ENCODE assay signal across 8 mouse cellular contexts in the genomic region with DNA sequence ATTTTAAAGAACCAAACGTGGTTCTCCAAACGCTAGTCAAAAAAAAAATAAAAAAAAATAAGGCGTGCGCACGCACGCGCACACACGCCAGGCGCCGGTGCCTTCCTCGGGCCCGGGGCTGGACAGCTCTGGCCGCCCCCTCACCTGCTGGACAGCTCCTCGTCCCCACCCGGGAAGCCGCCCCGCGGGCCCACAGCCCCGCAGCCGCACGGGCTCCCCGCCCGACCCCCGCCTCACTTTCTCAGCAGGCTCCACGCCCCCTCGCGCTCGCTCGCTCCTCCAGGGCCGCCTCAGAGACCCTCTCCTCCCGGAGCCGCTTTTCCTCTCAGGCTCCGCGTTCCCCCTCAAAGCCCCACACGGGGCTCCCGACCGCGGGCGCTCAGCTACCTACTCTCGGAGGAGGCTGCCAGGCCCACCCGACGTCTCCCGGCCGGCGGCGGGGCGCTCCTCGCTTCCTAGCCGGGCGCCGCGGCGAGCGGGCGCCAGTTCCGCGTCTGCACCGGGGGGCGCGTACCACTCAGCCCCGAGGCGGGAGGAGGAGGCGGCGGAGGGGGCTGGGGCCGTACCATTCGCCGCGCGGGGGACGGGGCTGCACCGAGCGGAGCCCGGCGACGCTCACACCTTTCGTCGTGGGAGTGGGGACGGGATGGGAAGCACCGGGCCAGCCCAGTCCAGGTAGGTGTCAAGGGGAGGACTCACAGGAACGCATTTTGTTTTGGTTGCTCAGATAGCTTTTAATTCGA. TPM values are rescaled to one million over a fixed set of nuclear protein-coding genes. Genes with fewer than 3 reads are reported as not detected.
A peak's percentile ranks its signal among the peaks of the same experiment; 100 is the strongest.
DNase-seq lines count a peak whose midpoint lies in the region; ATAC-seq and TF ChIP-seq lines count a peak whose summit lies in the region.

No protein-coding gene starts in this region.

- peak overlapping the region; percentile 84 for H3K4me2 ChIP-seq in embryonic facial prominence, embryonic 13.5 days
- peak overlapping the region; percentile 94 for H3K4me2 ChIP-seq in heart, embryonic 12.5 days
- peak overlapping the region; percentile 99 for H3K4me2 ChIP-seq in liver, embryonic 16.5 days (ENCODE audit: low read depth, low read length)
- peak overlapping the region; percentile 80 for H3K4me2 ChIP-seq in neural tube, embryonic 12.5 days (replicated peaks)

- TF ChIP-seq POLR2A in testis, adult 2 months (IDR thresholded peaks at IDR 0.05; ENCODE audit: control insufficient read depth, low read depth, low read length) = no peak

- WGBS in embryonic facial prominence, embryonic 13.5 days = under 1% methylated on average over 69 of the region's 81 CpGs
- under 1% methylated on average over 73 of the region's 81 CpGs for WGBS in heart, embryonic 12.5 days
- under 1% methylated on average over 80 of the region's 81 CpGs for WGBS in liver, embryonic 16.5 days (ENCODE audit: insufficient replicate concordance)
- WGBS in neural tube, embryonic 12.5 days = 1% methylated on average over 79 of the region's 81 CpGs

- no peak for TF ChIP-seq CTCF in testis, adult 2 months (IDR thresholded peaks at IDR 0.05; ENCODE audit: control insufficient read depth, insufficient read depth, insufficient replicate concordance, low read depth, low read length)

- H3K4me1 ChIP-seq in embryonic facial prominence, embryonic 13.5 days = peaks cover 17% of the 10 kb centered on the region
- H3K4me1 ChIP-seq in heart, embryonic 12.5 days (replicated peaks) = peaks cover 25% of the 10 kb centered on the region
- H3K4me1 ChIP-seq in liver, embryonic 16.5 days (ENCODE audit: control insufficient read depth, low read depth, low read length) = peaks cover 13% of the 10 kb centered on the region
- H3K4me1 ChIP-seq in neural tube, embryonic 12.5 days = peaks cover 22% of the 10 kb centered on the region
- H3K4me1 ChIP-seq in testis, adult 2 months (ENCODE audit: control insufficient read depth, insufficient read depth, low read length) = peaks cover 14% of the 10 kb centered on the region

- peak; percentile 91 for ATAC-seq in embryonic facial prominence, embryonic 13.5 days (ENCODE audit: insufficient number of reproducible peaks, insufficient read depth, low FRiP score, low TSS enrichment, low read depth)
- ATAC-seq in heart, embryonic 12.5 days (ENCODE audit: insufficient number of reproducible peaks, low FRiP score) = peak; percentile 91
- peak; percentile 89 for ATAC-seq in liver, embryonic 16.5 days (ENCODE audit: low read depth)
- peak; percentile 96 for ATAC-seq in neural tube, embryonic 12.5 days (ENCODE audit: low FRiP score, low read depth)

- H3K36me3 ChIP-seq in embryonic facial prominence, embryonic 13.5 days = peaks cover 8% of the 10 kb centered on the region
- peaks cover 7% of the 10 kb centered on the region for H3K36me3 ChIP-seq in heart, embryonic 12.5 days
- H3K36me3 ChIP-seq in liver, embryonic 16.5 days (ENCODE audit: control insufficient read depth, insufficient read depth) = peaks cover 3% of the 10 kb centered on the region
- H3K36me3 ChIP-seq in neural tube, embryonic 12.5 days = peaks cover 8% of the 10 kb centered on the region
- no peaks in the 10 kb centered on the region for H3K36me3 ChIP-seq in testis, adult 2 months (ENCODE audit: control insufficient read depth, insufficient read depth, low read length)

- H3K9ac ChIP-seq in embryonic facial prominence, embryonic 13.5 days = peak overlapping the region; percentile 78
- peak overlapping the region; percentile 75 for H3K9ac ChIP-seq in heart, embryonic 12.5 days
- peak overlapping the region; percentile 84 for H3K9ac ChIP-seq in liver, embryonic 16.5 days (ENCODE audit: low read depth, low read length)
- peak overlapping the region; percentile 84 for H3K9ac ChIP-seq in neural tube, embryonic 12.5 days

- no peaks in the 10 kb centered on the region for H3K9me3 ChIP-seq in embryonic facial prominence, embryonic 13.5 days
- no peaks in the 10 kb centered on the region for H3K9me3 ChIP-seq in heart, embryonic 12.5 days (replicated peaks)
- no peaks in the 10 kb centered on the region for H3K9me3 ChIP-seq in liver, embryonic 16.5 days (replicated peaks; ENCODE audit: control insufficient read depth, low read length)
- H3K9me3 ChIP-seq in neural tube, embryonic 12.5 days = no peaks in the 10 kb centered on the region

- peak; percentile 38 for DNase-seq in 416B (ENCODE audit: low read depth)
- peak; percentile 57 to 68 for DNase-seq in adrenal gland, adult 18-20 months (ENCODE audit: low spot score in 2 of 2)
- peak; percentile 70 to 83 for DNase-seq in kidney, postnatal 36 days

- no peaks in the 10 kb centered on the region for H3K27me3 ChIP-seq in embryonic facial prominence, embryonic 13.5 days
- no peaks in the 10 kb centered on the region for H3K27me3 ChIP-seq in heart, embryonic 12.5 days (replicated peaks)
- H3K27me3 ChIP-seq in liver, embryonic 16.5 days (ENCODE audit: control insufficient read depth, insufficient read depth, low read depth, low read length) = no peaks in the 10 kb centered on the region
- no peaks in the 10 kb centered on the region for H3K27me3 ChIP-seq in neural tube, embryonic 12.5 days (replicated peaks)
- H3K27me3 ChIP-seq in testis, adult 2 months (ENCODE audit: control insufficient read depth, insufficient read depth, low read length) = no peaks in the 10 kb centered on the region

- peak overlapping the region; percentile 77 for H3K4me3 ChIP-seq in embryonic facial prominence, embryonic 13.5 days
- H3K4me3 ChIP-seq in heart, embryonic 12.5 days = peak overlapping the region; percentile 90
- H3K4me3 ChIP-seq in liver, embryonic 16.5 days (ENCODE audit: low read depth, low read length) = peak overlapping the region; percentile 95
- H3K4me3 ChIP-seq in neural tube, embryonic 12.5 days = peak overlapping the region; percentile 94
- H3K4me3 ChIP-seq in testis, adult 2 months (ENCODE audit: control insufficient read depth, low read depth, low read length) = peak overlapping the region; percentile 88

- H3K27ac ChIP-seq in embryonic facial prominence, embryonic 13.5 days = peak overlapping the region; percentile 83
- H3K27ac ChIP-seq in heart, embryonic 12.5 days (ENCODE audit: poor library complexity, severe bottlenecking) = peak overlapping the region; percentile 42; the same call in 1 of the 2 replicates
- H3K27ac ChIP-seq in liver, embryonic 16.5 days (ENCODE audit: low read length) = peak overlapping the region; percentile 55
- H3K27ac ChIP-seq in neural tube, embryonic 12.5 days = peak overlapping the region; percentile 72
- H3K27ac ChIP-seq in testis, adult 2 months (ENCODE audit: control insufficient read depth, insufficient read depth, low read depth, low read length) = peak overlapping the region; percentile 92

RNA-seq across cellular contexts. Expression of gene Madd, which starts 1.1 kb away (rescaled TPM):
- 10 to 100 TPM; 22.2 TPM for total RNA-seq in adrenal gland, adult 18-20 months (2021)
- polyA plus RNA-seq in embryonic facial prominence, embryonic 13.5 days (2015; fragmentation: Nextera tagmentation; extraction: Ambion mirVana) = 16.5 and 18.2 TPM in 2 replicates
- 6.5 and 7.7 TPM in 2 replicates for polyA plus RNA-seq in heart, embryonic 12.5 days (2016; fragmentation: Nextera tagmentation; extraction: Ambion mirVana)
- polyA plus RNA-seq in liver, embryonic 16.5 days (2015; fragmentation: Nextera tagmentation; extraction: Ambion mirVana) = 5.3 and 5.4 TPM in 2 replicates
- polyA plus RNA-seq in neural tube, embryonic 12.5 days (2016; fragmentation: Nextera tagmentation; extraction: Ambion mirVana) = 42.0 and 51.8 TPM in 2 replicates
- polyA plus RNA-seq in testis, adult 2 months (2012; rRNA removed) = 9.0 and 11.4 TPM in 2 replicates

RNA-seq across cellular contexts. Expression of gene Nr1h3, which starts 20.1 kb away (rescaled TPM):
- 10 to 100 TPM; 22.2 to 53.1 TPM for total RNA-seq in adrenal gland, adult 18-20 months (2021)
- polyA plus RNA-seq in embryonic facial prominence, embryonic 13.5 days (2015; fragmentation: Nextera tagmentation; extraction: Ambion mirVana) = 0.83 and 1.9 TPM in 2 replicates
- 1.2 and 2.5 TPM in 2 replicates for polyA plus RNA-seq in heart, embryonic 12.5 days (2016; fragmentation: Nextera tagmentation; extraction: Ambion mirVana)
- polyA plus RNA-seq in liver, embryonic 16.5 days (2015; fragmentation: Nextera tagmentation; extraction: Ambion mirVana) = 18.8 and 20.8 TPM in 2 replicates
- polyA plus RNA-seq in neural tube, embryonic 12.5 days (2016; fragmentation: Nextera tagmentation; extraction: Ambion mirVana) = 1.0 and 1.7 TPM in 2 replicates
- polyA plus RNA-seq in testis, adult 2 months (2012; rRNA removed) = 20.0 and 22.8 TPM in 2 replicates

RNA-seq across cellular contexts. Expression of gene Acp2, which starts 20.1 kb away (rescaled TPM):
- total RNA-seq in adrenal gland, adult 18-20 months (2021) = 10 to 100 TPM; 38.5 to 43.7 TPM
- 28.6 and 29.0 TPM in 2 replicates for polyA plus RNA-seq in embryonic facial prominence, embryonic 13.5 days (2015; fragmentation: Nextera tagmentation; extraction: Ambion mirVana)
- 18.2 and 22.3 TPM in 2 replicates for polyA plus RNA-seq in heart, embryonic 12.5 days (2016; fragmentation: Nextera tagmentation; extraction: Ambion mirVana)
- 10.6 and 11.3 TPM in 2 replicates for polyA plus RNA-seq in liver, embryonic 16.5 days (2015; fragmentation: Nextera tagmentation; extraction: Ambion mirVana)
- polyA plus RNA-seq in neural tube, embryonic 12.5 days (2016; fragmentation: Nextera tagmentation; extraction: Ambion mirVana) = 35.3 and 39.8 TPM in 2 replicates
- polyA plus RNA-seq in testis, adult 2 months (2012; rRNA removed) = 11.9 and 12.0 TPM in 2 replicates

RNA-seq across cellular contexts. Expression of gene Ddb2, which starts 54.2 kb away (rescaled TPM):
- 1 to 10 TPM; 8.2 to 8.4 TPM for total RNA-seq in adrenal gland, adult 18-20 months (2021)
- 20.0 and 23.6 TPM in 2 replicates for polyA plus RNA-seq in embryonic facial prominence, embryonic 13.5 days (2015; fragmentation: Nextera tagmentation; extraction: Ambion mirVana)
- 7.5 and 7.7 TPM in 2 replicates for polyA plus RNA-seq in heart, embryonic 12.5 days (2016; fragmentation: Nextera tagmentation; extraction: Ambion mirVana)
- 5.9 and 6.2 TPM in 2 replicates for polyA plus RNA-seq in liver, embryonic 16.5 days (2015; fragmentation: Nextera tagmentation; extraction: Ambion mirVana)
- 7.5 and 9.3 TPM in 2 replicates for polyA plus RNA-seq in neural tube, embryonic 12.5 days (2016; fragmentation: Nextera tagmentation; extraction: Ambion mirVana)
- polyA plus RNA-seq in testis, adult 2 months (2012; rRNA removed) = 13.2 and 13.7 TPM in 2 replicates

Comparison
In these comparisons a context has a peak if more than half of its experiments do, and no peak if none do; other contexts are left out.
1. Peak in every context shown above with its lines: DNase-seq, ATAC-seq, H3K4me3 ChIP-seq and H3K27ac ChIP-seq.
2. H3K27ac ChIP-seq: peak in every context shown above with its lines; median percentile 92 in testis, adult 2 months; 83 in embryonic facial prominence, embryonic 13.5 days; 72 in neural tube, embryonic 12.5 days; 55 in liver, embryonic 16.5 days; 42 in heart, embryonic 12.5 days.